Mouse (Mus musculus) forebrain, embryonic 11.5 days (tissue): ENCODE data around the gene Tardbp. TPM values are rescaled to one million over a fixed set of nuclear protein-coding genes. Genes with fewer than 3 reads are reported as not detected.

Source experiments
- ATAC-seq: fragments of 200-750 bp; cut with Nextera tagmentation; replicated peaks from 2 replicates; pipeline ENCODE4 v1.8.0; 2017; ENCODE audit warnings: moderate TSS enrichment; ENCODE audit not compliant: low FRiP score
- DNase-seq: peaks from one replicate; pipeline ENCODE4 v3.0.0-alpha.2; 2017; ENCODE audit warnings: low spot score
- H3K27ac ChIP-seq: fragments of 300-500 bp; sonication (generic); 2 replicates; pipeline ENCODE4 v1.5.1; 2014; ENCODE audit warnings: low read depth, low read length
- H3K27me3 ChIP-seq: fragments of 300-500 bp; sonication (generic); 2 replicates; pipeline ENCODE4 v1.6.1; 2014; ENCODE audit warnings: mild to moderate bottlenecking, low read length, mixed read lengths; ENCODE audit not compliant: control insufficient read depth, insufficient read depth
- H3K36me3 ChIP-seq: fragments of 300-500 bp; sonication (generic); 2 replicates; pipeline ENCODE4 v1.6.1; 2014; ENCODE audit warnings: mild to moderate bottlenecking, low read length, moderate library complexity, mixed read lengths; ENCODE audit not compliant: control insufficient read depth, insufficient read depth
- H3K4me1 ChIP-seq: fragments of 300-500 bp; sonication (generic); replicated peaks from 2 replicates; pipeline ENCODE4 v1.6.1; 2014; ENCODE audit warnings: low read length, mixed read lengths; ENCODE audit not compliant: control insufficient read depth, insufficient read depth
- H3K4me2 ChIP-seq: fragments of 300-500 bp; sonication (generic); 2 replicates; pipeline ENCODE4 v1.6.1; 2014; ENCODE audit warnings: low read depth, mild to moderate bottlenecking, low read length, moderate library complexity, mixed read lengths; ENCODE audit not compliant: severe bottlenecking
- H3K4me3 ChIP-seq: fragments of 300-500 bp; sonication (generic); 2 replicates; pipeline ENCODE4 v1.5.1; 2014; ENCODE audit warnings: low read depth, low read length
- H3K9ac ChIP-seq: fragments of 300-500 bp; sonication (generic); 2 replicates; pipeline ENCODE4 v1.6.1; 2014; ENCODE audit warnings: low read length
- H3K9me3 ChIP-seq: fragments of 300-500 bp; sonication (generic); 2 replicates; pipeline ENCODE4 v1.6.1; 2016; ENCODE audit warnings: low read length, mixed read lengths; ENCODE audit not compliant: control insufficient read depth
- WGBS: fragments of 180-500 bp; shearing (Covaris S2); extraction: QIAGEN DNeasy Blood & Tissue Kit; methylation state at CpG from one replicate; pipeline ENCODE4 v1.1.7; 2014; 5-methylcytosine and 5-hydroxymethylcytosine counted together
- polyA plus RNA-seq: library from polyadenylated mRNA; unstranded; fragments of >200 nt; fragmentation: Nextera tagmentation; extraction: Ambion mirVana; gene quantifications from 2 replicates; pipeline ENCODE4 v1.2.1, GENCODE M21; 2014

Gene Tardbp
- polyA plus RNA-seq, 1 experiment from 2014 or later, result 238 TPM

DNA sequence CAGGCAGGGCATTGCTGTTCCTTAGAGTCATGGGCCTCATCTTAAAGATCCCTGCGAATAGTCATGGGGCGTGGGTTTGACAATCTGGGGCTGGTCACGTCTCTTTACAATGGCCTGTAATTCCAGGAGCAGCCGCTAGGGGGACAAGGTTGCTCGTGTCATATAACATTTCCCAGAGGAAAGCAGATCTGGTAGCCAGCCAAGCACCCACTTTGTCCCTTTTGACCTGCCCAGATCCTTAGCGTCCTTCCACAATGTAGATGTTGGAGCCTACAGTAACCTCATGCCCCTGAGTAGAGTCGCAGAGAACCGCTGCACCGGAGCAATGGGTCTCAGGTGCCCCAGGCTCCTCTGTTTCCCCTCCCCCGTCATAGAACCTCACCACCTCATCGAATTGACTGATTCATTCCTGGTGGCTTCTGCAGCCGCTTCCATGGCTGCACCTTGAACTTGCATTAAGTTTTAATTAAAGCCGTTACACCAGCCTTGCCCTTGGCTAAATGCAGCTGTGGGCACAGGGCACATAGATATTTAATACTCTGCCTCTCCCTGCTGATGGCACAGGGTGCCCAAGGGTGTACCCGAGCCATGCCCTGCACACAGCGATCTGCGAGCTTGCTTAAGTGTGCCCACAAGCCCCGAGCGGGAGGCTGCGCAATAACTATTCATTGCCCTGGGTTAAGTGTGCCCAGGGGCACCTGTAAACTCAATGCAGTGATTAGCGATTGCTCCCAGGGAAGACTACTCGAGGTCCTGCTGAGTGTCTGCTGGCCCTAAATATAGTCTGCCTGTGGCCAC lies 35.5 kb upstream of the Tardbp start:
- 0 out of 2 replicates have a peak, but pooled peaks have one; percentile 46 for ATAC-seq

DNA sequence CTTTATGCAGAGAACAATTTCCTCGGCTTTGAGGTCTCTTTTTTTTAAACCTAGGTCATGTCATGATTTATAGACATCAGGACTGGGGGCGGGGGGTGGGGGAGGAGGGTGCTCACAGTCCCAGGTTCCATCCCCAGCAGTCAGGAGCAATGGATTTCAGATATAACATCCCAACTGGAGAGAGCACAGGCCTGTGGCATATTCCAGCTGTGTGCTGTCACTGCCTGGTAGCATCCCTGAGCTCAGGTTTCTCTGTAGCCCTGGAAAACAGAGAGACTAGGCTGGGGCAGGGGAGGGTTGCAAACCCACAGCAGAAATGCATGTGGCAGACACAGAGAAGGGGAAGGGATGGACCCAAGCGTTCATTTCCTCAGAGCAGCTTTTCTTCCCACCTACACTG lies 33.4 kb upstream of the Tardbp start:
- Histone ChIP-seq H3K9me3 (no peaks in the 10 kb centered on the region), H3K27ac (no peak overlapping the region), H3K36me3 (no peaks in the 10 kb centered on the region), H3K4me2 (no peak overlapping the region), H3K4me1 (no peaks in the 10 kb centered on the region), H3K4me3 (no peak overlapping the region), H3K27me3 (no peaks in the 10 kb centered on the region; the same call in 1 of the 2 replicates), H3K9ac (no peak overlapping the region)
- no peak for DNase-seq
- 81% methylated on average over 3 of the region's 3 CpGs for WGBS
- no peak for ATAC-seq

More for the DNA sequence above, 35.5 kb upstream of the Tardbp start:
- Histone ChIP-seq H3K4me2 (no peak overlapping the region), H3K27me3 (no peaks in the 10 kb centered on the region; the same call in 1 of the 2 replicates), H3K27ac (no peak overlapping the region), H3K4me1 (no peaks in the 10 kb centered on the region), H3K36me3 (no peaks in the 10 kb centered on the region), H3K9ac (no peak overlapping the region), H3K4me3 (no peak overlapping the region), H3K9me3 (no peaks in the 10 kb centered on the region)
- WGBS, result 37% methylated on average over 21 of the region's 21 CpGs
- peak; percentile 88 for DNase-seq

DNA sequence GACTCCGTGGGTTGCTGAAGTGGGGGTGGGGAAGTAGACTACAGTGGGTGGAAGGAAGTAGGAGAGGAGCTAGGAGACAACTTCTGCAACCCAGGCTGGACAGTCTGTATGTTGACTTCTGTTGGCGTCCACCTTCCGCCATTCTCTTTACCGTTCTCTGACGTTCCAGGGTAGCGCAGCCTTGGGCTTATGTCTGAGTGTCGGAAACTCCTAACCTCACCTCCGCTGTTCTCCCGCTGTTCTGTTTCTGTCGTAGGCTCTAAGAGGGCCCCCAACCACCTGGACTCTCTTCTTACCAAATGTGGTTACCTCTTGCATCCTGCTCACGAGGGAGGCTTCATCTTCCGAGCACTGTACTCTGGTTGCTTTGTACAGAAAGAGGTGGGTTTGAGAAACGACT lies 31.0 kb upstream of the Tardbp start:
- Histone ChIP-seq H3K4me1 (no peaks in the 10 kb centered on the region), H3K9me3 (no peaks in the 10 kb centered on the region), H3K27ac (no peak overlapping the region), H3K9ac (no peak overlapping the region), H3K4me3 (no peak overlapping the region), H3K36me3 (no peaks in the 10 kb centered on the region), H3K4me2 (no peak overlapping the region), H3K27me3 (no peaks in the 10 kb centered on the region)
- WGBS, result 95% methylated on average over 13 of the region's 13 CpGs
- ATAC-seq, result no peak
- no peak for DNase-seq

DNA sequence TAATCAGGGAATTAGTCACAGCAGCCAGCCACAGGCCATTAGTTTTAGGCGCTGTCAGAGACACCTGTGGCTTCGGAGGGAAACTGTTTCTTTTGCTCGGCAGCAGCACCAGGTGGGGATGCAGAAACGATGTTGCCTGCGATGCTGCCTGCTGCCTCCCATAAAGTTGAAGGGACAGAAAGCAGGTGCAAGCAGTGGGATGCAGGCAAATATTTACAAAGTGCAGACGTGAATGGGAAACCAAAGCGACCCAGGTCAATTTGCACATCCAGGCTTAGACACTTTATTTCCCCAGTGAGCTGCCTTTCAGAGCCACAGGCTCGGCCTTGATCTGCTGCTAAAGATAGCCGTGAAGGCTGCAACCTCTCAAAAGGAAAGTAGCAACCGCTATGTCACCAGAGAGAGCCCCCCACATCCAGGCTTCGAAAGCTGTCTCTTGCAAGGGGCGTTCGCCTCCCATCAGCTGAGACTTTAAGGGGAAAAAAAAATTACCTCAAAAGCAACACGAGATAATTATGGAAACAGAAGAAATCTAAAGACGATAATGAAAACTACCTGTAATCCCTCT lies 30.0 kb upstream of the Tardbp start:
- ATAC-seq, result no peak
- no peak overlapping the region for H3K9ac ChIP-seq

GRCm38 (mm10) chr4:148654701-148655398 lies 28.0 kb upstream of the Tardbp start:
- no peak for DNase-seq
- H3K27me3 ChIP-seq, result no peaks in the 10 kb centered on the region

More for the DNA sequence above, 30.0 kb upstream of the Tardbp start:
- no peaks in the 10 kb centered on the region for H3K4me1 ChIP-seq
- H3K9me3 ChIP-seq, result no peaks in the 10 kb centered on the region
- no peak overlapping the region for H3K27ac ChIP-seq
- no peaks in the 10 kb centered on the region for H3K27me3 ChIP-seq
- H3K4me3 ChIP-seq, result no peak overlapping the region
- no peak for DNase-seq
- 56% methylated on average over 15 of the region's 15 CpGs for WGBS
- no peaks in the 10 kb centered on the region for H3K36me3 ChIP-seq
- no peak overlapping the region for H3K4me2 ChIP-seq

GRCm38 (mm10) chr4:148651045-148651444 lies 24.2 kb upstream of the Tardbp start:
- Histone ChIP-seq H3K4me1 (no peaks in the 10 kb centered on the region), H3K4me2 (no peak overlapping the region), H3K27ac (no peak overlapping the region), H3K36me3 (no peaks in the 10 kb centered on the region), H3K4me3 (no peak overlapping the region), H3K9ac (no peak overlapping the region), H3K9me3 (no peaks in the 10 kb centered on the region), H3K27me3 (no peaks in the 10 kb centered on the region)
- WGBS, result 81% methylated on average over 9 of the region's 9 CpGs
- no peak for DNase-seq
- ATAC-seq, result no peak

More at GRCm38 (mm10) chr4:148654701-148655398, 28.0 kb upstream of the Tardbp start:
- no peak for ATAC-seq
- H3K4me2 ChIP-seq, result no peak overlapping the region
- WGBS, result 86% methylated on average over 18 of the region's 18 CpGs
- H3K9me3 ChIP-seq, result no peaks in the 10 kb centered on the region
- H3K4me3 ChIP-seq, result no peak overlapping the region
- H3K4me1 ChIP-seq, result no peaks in the 10 kb centered on the region
- H3K36me3 ChIP-seq, result no peaks in the 10 kb centered on the region
- H3K27ac ChIP-seq, result no peak overlapping the region
- H3K9ac ChIP-seq, result no peak overlapping the region

DNA sequence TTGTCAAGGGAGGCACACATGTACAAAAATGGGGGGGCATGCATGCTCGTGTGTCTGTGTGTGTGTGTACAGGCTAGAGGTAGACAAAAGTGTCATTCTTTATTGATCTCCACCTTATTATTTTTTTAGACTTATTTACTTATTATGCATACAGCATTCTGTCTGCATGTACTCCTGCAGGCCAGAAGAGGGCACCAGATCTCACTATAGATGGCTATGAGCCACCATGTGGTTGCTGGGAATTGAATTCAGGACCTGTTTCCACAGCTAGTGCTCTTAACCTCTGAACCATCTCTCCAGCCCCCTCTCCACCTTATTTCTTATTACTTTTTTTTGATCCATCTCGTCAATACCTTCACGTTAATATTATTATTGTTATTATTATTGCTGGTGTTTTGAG lies 22.5 kb upstream of the Tardbp start:
- no peaks in the 10 kb centered on the region for H3K9me3 ChIP-seq
- no peaks in the 10 kb centered on the region; the same call in 1 of the 2 replicates for H3K4me1 ChIP-seq
- H3K27me3 ChIP-seq, result no peaks in the 10 kb centered on the region
- H3K27ac ChIP-seq, result no peak overlapping the region
- no peaks in the 10 kb centered on the region for H3K36me3 ChIP-seq
- H3K9ac ChIP-seq, result no peak overlapping the region
- H3K4me3 ChIP-seq, result no peak overlapping the region
- H3K4me2 ChIP-seq, result no peak overlapping the region
- ATAC-seq (no peak), DNase-seq (no peak)
- WGBS, result 71% methylated on average over 3 of the region's 3 CpGs

GRCm38 (mm10) chr4:148646616-148647015 lies 19.8 kb upstream of the Tardbp start:
- no peaks in the 10 kb centered on the region for H3K27me3 ChIP-seq
- H3K4me2 ChIP-seq, result no peak overlapping the region
- no peaks in the 10 kb centered on the region; the same call in 1 of the 2 replicates for H3K4me1 ChIP-seq
- no peaks in the 10 kb centered on the region for H3K9me3 ChIP-seq
- H3K4me3 ChIP-seq, result no peak overlapping the region
- no peak for ATAC-seq
- no peaks in the 10 kb centered on the region for H3K36me3 ChIP-seq
- no peak overlapping the region for H3K27ac ChIP-seq
- WGBS, result 78% methylated on average over 11 of the region's 11 CpGs
- no peak overlapping the region for H3K9ac ChIP-seq
- DNase-seq, result no peak
